Mouse (Mus musculus): Measurements from ENCODE around the gene 4933415F23Rik. TPM values are rescaled to one million over a fixed set of nuclear protein-coding genes. Genes with fewer than 3 reads are reported as not detected.

4933415F23Rik gene
- polyA plus RNA-seq, 1 experiment from 2014 or later: not detected

DNA sequence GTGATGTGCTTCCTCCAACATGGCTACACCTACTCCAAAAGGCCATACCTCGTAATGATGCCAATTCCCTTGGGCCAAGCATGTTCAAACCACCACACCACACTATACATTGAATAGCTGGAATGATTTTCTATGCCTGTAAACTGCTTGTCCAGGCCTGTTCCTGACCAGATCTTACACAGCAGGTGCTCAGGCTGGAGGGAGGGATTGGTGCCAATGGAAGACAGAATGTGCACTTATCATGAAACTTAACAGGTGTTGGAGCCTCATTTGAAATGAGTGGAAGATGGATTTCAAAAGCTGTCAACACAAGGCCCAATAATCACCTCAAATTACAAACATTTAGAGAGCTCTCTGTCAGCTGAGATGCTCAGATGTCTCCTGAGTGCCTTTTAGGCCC, 2.3 kb downstream of the 4933415F23Rik start:
- no peaks in the 10 kb centered on the region for H3K4me1 ChIP-seq (ENCODE audit: insufficient read depth, low read length)
- H3K27ac ChIP-seq (ENCODE audit: low read length): no peak overlapping the region
- WGBS: 82% methylated on average over 1 of the region's 1 CpGs
- H3K9ac ChIP-seq (replicated peaks; ENCODE audit: low read length): no peak overlapping the region
- ATAC-seq (ENCODE audit: low FRiP score, low TSS enrichment): no peak
- H3K27me3 ChIP-seq (ENCODE audit: insufficient read depth, low read length): no peaks in the 10 kb centered on the region
- H3K36me3 ChIP-seq (ENCODE audit: insufficient read depth, low read length): no peaks in the 10 kb centered on the region
- H3K4me2 ChIP-seq (replicated peaks; ENCODE audit: low read depth, low read length): no peak overlapping the region
- no peak overlapping the region for H3K4me3 ChIP-seq (ENCODE audit: low read length)
- no peaks in the 10 kb centered on the region for H3K9me3 ChIP-seq (ENCODE audit: low read length)

DNA sequence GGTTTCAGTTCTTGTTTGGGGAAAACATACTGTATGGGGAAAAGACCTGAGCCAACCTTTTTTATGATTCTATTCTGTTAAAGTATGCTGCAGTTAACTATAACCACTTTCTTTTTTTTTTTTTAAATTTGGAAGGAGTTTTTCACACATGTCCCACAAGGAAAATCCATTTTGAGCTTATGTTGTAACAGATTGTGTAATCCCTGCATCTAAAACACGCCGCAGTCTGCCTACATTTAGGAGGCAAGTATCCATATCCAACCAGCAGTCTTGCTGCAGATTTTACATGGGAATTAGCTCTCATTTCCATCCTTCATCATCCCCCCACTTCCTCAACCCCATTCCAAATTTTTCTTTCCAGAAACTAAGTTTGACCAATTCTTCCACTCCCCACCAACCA, 3.6 kb downstream of the 4933415F23Rik start:
- Histone ChIP-seq H3K4me3 (ENCODE audit: low read length) (no peak overlapping the region), H3K4me1 (ENCODE audit: insufficient read depth, low read length) (no peaks in the 10 kb centered on the region), H3K27ac (ENCODE audit: low read length) (no peak overlapping the region), H3K9ac (replicated peaks; ENCODE audit: low read length) (no peak overlapping the region), H3K4me2 (replicated peaks; ENCODE audit: low read depth, low read length) (no peak overlapping the region), H3K36me3 (ENCODE audit: insufficient read depth, low read length) (no peaks in the 10 kb centered on the region), H3K27me3 (ENCODE audit: insufficient read depth, low read length) (no peaks in the 10 kb centered on the region), H3K9me3 (ENCODE audit: low read length) (no peaks in the 10 kb centered on the region)
- WGBS: 94% methylated on average over 2 of the region's 2 CpGs
- no peak for ATAC-seq (ENCODE audit: low FRiP score, low TSS enrichment)

- Histone ChIP-seq H3K27me3 (ENCODE audit: insufficient read depth, low read length) (no peaks in the 10 kb centered on the region), H3K4me1 (ENCODE audit: insufficient read depth, low read length) (no peaks in the 10 kb centered on the region), H3K4me3 (ENCODE audit: low read length) (no peak overlapping the region), H3K4me2 (replicated peaks; ENCODE audit: low read depth, low read length) (no peak overlapping the region), H3K36me3 (ENCODE audit: insufficient read depth, low read length) (no peaks in the 10 kb centered on the region), H3K9me3 (ENCODE audit: low read length) (no peaks in the 10 kb centered on the region), H3K9ac (replicated peaks; ENCODE audit: low read length) (no peak overlapping the region), H3K27ac (ENCODE audit: low read length) (no peak overlapping the region)
- no peak for ATAC-seq (ENCODE audit: low FRiP score, low TSS enrichment)
- whole genome bisulfite sequencing: 83% methylated on average over 4 of the region's 4 CpGs
These were observed 4.1 kb downstream of the 4933415F23Rik start for GRCm38 (mm10) chr1:23097996-23098395.

DNA sequence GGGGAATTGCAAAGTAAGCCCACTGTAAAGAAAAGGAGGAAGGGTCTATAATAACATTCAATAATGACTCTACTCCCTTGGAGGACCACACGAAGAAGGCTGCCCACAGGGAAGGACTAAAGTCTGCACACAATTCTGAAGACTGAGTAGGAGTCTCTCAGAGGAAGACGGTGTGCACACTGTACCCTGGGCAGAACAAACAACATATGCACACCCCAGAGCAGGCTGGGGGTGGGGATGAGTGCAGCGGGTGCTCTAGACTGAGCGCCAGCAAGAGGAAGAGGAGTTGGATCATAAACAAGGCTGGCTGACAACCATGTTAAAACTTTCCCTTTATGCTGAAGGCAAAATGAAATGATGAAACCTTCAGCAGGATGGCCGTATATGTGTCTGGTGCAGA, 34.3 kb downstream of the 4933415F23Rik start:
- no peak overlapping the region for H3K4me2 ChIP-seq (replicated peaks; ENCODE audit: low read depth, low read length)
- no peaks in the 10 kb centered on the region for H3K27me3 ChIP-seq (ENCODE audit: insufficient read depth, low read length)
- ATAC-seq (ENCODE audit: low FRiP score, low TSS enrichment): no peak
- H3K9ac ChIP-seq (replicated peaks; ENCODE audit: low read length): no peak overlapping the region
- no peaks in the 10 kb centered on the region for H3K4me1 ChIP-seq (ENCODE audit: insufficient read depth, low read length)
- H3K4me3 ChIP-seq (ENCODE audit: low read length): no peak overlapping the region
- no peaks in the 10 kb centered on the region for H3K36me3 ChIP-seq (ENCODE audit: insufficient read depth, low read length)
- H3K9me3 ChIP-seq (ENCODE audit: low read length): no peaks in the 10 kb centered on the region
- WGBS: 77% methylated on average over 5 of the region's 5 CpGs
- no peak overlapping the region for H3K27ac ChIP-seq (ENCODE audit: low read length)

- 37% methylated on average over 4 of the region's 4 CpGs for WGBS
- no peaks in the 10 kb centered on the region for H3K9me3 ChIP-seq (ENCODE audit: low read length)
- no peaks in the 10 kb centered on the region for H3K36me3 ChIP-seq (ENCODE audit: insufficient read depth, low read length)
- no peak overlapping the region for H3K4me3 ChIP-seq (ENCODE audit: low read length)
- H3K27ac ChIP-seq (ENCODE audit: low read length): no peak overlapping the region
- no peak for ATAC-seq (ENCODE audit: low FRiP score, low TSS enrichment)
- H3K4me2 ChIP-seq (replicated peaks; ENCODE audit: low read depth, low read length): no peak overlapping the region
- no peaks in the 10 kb centered on the region for H3K4me1 ChIP-seq (ENCODE audit: insufficient read depth, low read length)
- no peaks in the 10 kb centered on the region for H3K27me3 ChIP-seq (ENCODE audit: insufficient read depth, low read length)
- H3K9ac ChIP-seq (replicated peaks; ENCODE audit: low read length): no peak overlapping the region
These were observed 37.2 kb downstream of the 4933415F23Rik start for GRCm38 (mm10) chr1:23064717-23065475.

- Histone ChIP-seq H3K36me3 (ENCODE audit: insufficient read depth, low read length) (no peaks in the 10 kb centered on the region), H3K27me3 (ENCODE audit: insufficient read depth, low read length) (no peaks in the 10 kb centered on the region), H3K4me1 (ENCODE audit: insufficient read depth, low read length) (no peaks in the 10 kb centered on the region), H3K9me3 (ENCODE audit: low read length) (no peaks in the 10 kb centered on the region), H3K9ac (replicated peaks; ENCODE audit: low read length) (no peak overlapping the region), H3K27ac (ENCODE audit: low read length) (no peak overlapping the region), H3K4me2 (replicated peaks; ENCODE audit: low read depth, low read length) (no peak overlapping the region), H3K4me3 (ENCODE audit: low read length) (no peak overlapping the region)
- ATAC-seq (ENCODE audit: low FRiP score, low TSS enrichment): no peak
- 72% methylated on average over 2 of the region's 2 CpGs for WGBS
These were observed 38.1 kb downstream of the 4933415F23Rik start for GRCm38 (mm10) chr1:23063946-23064345.

GRCm38 (mm10) chr1:23061614-23062373, 40.3 kb downstream of the 4933415F23Rik start:
- no peaks in the 10 kb centered on the region for H3K36me3 ChIP-seq (ENCODE audit: insufficient read depth, low read length)
- WGBS: 24% methylated on average over 14 of the region's 14 CpGs
- H3K9me3 ChIP-seq (ENCODE audit: low read length): no peaks in the 10 kb centered on the region
- H3K4me2 ChIP-seq (replicated peaks; ENCODE audit: low read depth, low read length): no peak overlapping the region
- H3K27ac ChIP-seq (ENCODE audit: low read length): no peak overlapping the region
- no peaks in the 10 kb centered on the region for H3K27me3 ChIP-seq (ENCODE audit: insufficient read depth, low read length)
- no peak overlapping the region for H3K4me3 ChIP-seq (ENCODE audit: low read length)
- H3K9ac ChIP-seq (replicated peaks; ENCODE audit: low read length): no peak overlapping the region
- peak; percentile 86 for ATAC-seq (ENCODE audit: low FRiP score, low TSS enrichment)
- no peaks in the 10 kb centered on the region for H3K4me1 ChIP-seq (ENCODE audit: insufficient read depth, low read length)

DNA sequence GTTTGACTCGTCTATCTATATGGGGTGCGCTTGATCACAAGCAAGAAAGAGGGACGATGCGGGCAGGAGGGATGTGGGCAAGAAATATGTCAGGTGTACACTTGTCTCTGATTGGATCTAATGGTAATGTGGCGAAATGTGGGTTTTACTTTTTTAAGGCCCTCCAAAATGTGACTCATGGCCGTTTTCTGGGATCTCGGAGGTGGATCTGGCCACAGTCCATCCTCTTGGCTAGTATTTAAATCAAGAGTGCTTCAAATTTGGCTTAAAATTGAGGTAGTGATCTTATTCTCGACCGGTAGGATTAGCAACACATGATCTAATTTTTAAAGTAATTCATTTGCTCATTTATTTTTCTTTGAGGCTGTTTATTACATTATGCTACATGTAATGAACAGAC, 42.0 kb downstream of the 4933415F23Rik start:
- Histone ChIP-seq H3K27me3 (ENCODE audit: insufficient read depth, low read length) (no peaks in the 10 kb centered on the region), H3K36me3 (ENCODE audit: insufficient read depth, low read length) (no peaks in the 10 kb centered on the region), H3K4me3 (ENCODE audit: low read length) (no peak overlapping the region), H3K9me3 (ENCODE audit: low read length) (no peaks in the 10 kb centered on the region), H3K4me1 (ENCODE audit: insufficient read depth, low read length) (no peaks in the 10 kb centered on the region), H3K27ac (ENCODE audit: low read length) (no peak overlapping the region), H3K4me2 (replicated peaks; ENCODE audit: low read depth, low read length) (no peak overlapping the region), H3K9ac (replicated peaks; ENCODE audit: low read length) (no peak overlapping the region)
- no peak for ATAC-seq (ENCODE audit: low FRiP score, low TSS enrichment)
- 93% methylated on average over 9 of the region's 9 CpGs for WGBS
